Mouse (Mus musculus) hindbrain, embryonic 16.5 days (tissue): ENCODE measurements at regions not wholly inside any gene's neighbourhood (a gene's known extent, or its start where the extent isn't known, plus 50 kb on each side); places are given as distances from the start of the nearest gene placed in this dataset.
"Not testable (repeated sequence)": the region's sequence is repeated elsewhere in the genome, so short reads cannot be mapped to it uniquely, and the experiment has no call there.

Experiments
- ATAC-seq: fragments of 200-750 bp; cut with Nextera tagmentation; 2 replicates; pipeline ENCODE4 v1.8.0; 2017; ENCODE audit warnings: moderate TSS enrichment, moderate library complexity
- H3K27ac ChIP-seq: fragments of 300-500 bp; sonication (generic); 2 replicates; pipeline ENCODE4 v1.5.1; 2014; ENCODE audit warnings: low read depth, mild to moderate bottlenecking, control low read depth, low read length, moderate library complexity
- H3K27me3 ChIP-seq: fragments of 300-500 bp; sonication (generic); replicated peaks from 2 replicates; pipeline ENCODE4 v1.6.1; 2014; ENCODE audit warnings: low read length; ENCODE audit not compliant: control insufficient read depth, insufficient read depth
- H3K36me3 ChIP-seq: fragments of 300-500 bp; sonication (generic); 2 replicates; pipeline ENCODE4 v1.6.1; 2014; ENCODE audit warnings: mild to moderate bottlenecking, low read length, moderate library complexity, mixed read lengths; ENCODE audit not compliant: control insufficient read depth, insufficient read depth
- H3K4me1 ChIP-seq: fragments of 300-500 bp; sonication (generic); 2 replicates; pipeline ENCODE4 v1.6.1; 2014; ENCODE audit warnings: low read depth, low read length; ENCODE audit not compliant: control insufficient read depth, insufficient read depth
- H3K4me2 ChIP-seq: fragments of 300-500 bp; sonication (generic); 2 replicates; pipeline ENCODE4 v1.6.1; 2014; ENCODE audit warnings: mild to moderate bottlenecking, low read length, control low read depth, moderate library complexity
- H3K4me3 ChIP-seq: fragments of 300-500 bp; sonication (generic); 2 replicates; pipeline ENCODE4 v1.5.1; 2014; ENCODE audit warnings: mild to moderate bottlenecking, low read length, control low read depth, moderate library complexity
- H3K9ac ChIP-seq: fragments of 300-500 bp; sonication (generic); 2 replicates; pipeline ENCODE4 v1.6.1; 2014; ENCODE audit warnings: low read depth, mild to moderate bottlenecking, control low read depth, low read length, moderate library complexity
- H3K9me3 ChIP-seq: fragments of 300-500 bp; sonication (generic); 2 replicates; pipeline ENCODE4 v1.6.1; 2014; ENCODE audit warnings: mild to moderate bottlenecking, low read length, moderate library complexity; ENCODE audit not compliant: control insufficient read depth
- WGBS: fragments of 180-500 bp; shearing (Covaris S2); extraction: QIAGEN DNeasy Blood & Tissue Kit; methylation state at CpG from one replicate; pipeline ENCODE4 v1.1.7; 2014; 5-methylcytosine and 5-hydroxymethylcytosine counted together

GRCm38 (mm10) chr15:59721018-59721417, 295.4 kb downstream of the 4933412E24Rik start:
- WGBS, result 81% methylated on average over 6 of the region's 6 CpGs

DNA sequence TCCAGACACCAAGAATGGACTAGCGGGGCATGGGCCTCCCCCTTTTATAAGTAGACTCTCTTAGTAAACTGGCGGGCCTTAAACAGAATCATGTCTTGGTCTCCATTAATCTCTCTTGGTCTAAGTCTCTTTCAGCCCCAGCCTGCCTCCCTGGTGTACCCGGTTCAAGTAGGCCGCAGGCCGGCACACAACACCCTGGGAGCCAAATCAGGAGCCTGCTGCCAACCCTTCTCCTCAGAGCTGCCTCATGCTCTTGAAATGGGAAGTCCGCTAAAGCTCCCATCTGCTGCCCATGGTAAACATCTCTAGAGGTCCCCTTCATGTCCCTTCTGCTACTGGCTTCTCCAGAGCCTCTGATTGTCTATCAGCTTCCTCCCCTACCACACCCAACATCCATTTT, 296.3 kb downstream of the 4933412E24Rik start:
- no peak overlapping the region for H3K4me3 ChIP-seq
- H3K4me1 ChIP-seq, result no peaks in the 10 kb centered on the region
- WGBS, result 93% methylated on average over 6 of the region's 6 CpGs
- H3K9ac ChIP-seq, result no peak overlapping the region
- no peak overlapping the region for H3K4me2 ChIP-seq
- H3K9me3 ChIP-seq, result no peaks in the 10 kb centered on the region
- H3K36me3 ChIP-seq, result no peaks in the 10 kb centered on the region
- no peaks in the 10 kb centered on the region for H3K27me3 ChIP-seq
- H3K27ac ChIP-seq, result no peak overlapping the region
- ATAC-seq, result no peak

More at GRCm38 (mm10) chr15:59721018-59721417, 295.4 kb downstream of the 4933412E24Rik start:
- Histone ChIP-seq H3K4me3 (no peak overlapping the region), H3K36me3 (no peaks in the 10 kb centered on the region), H3K4me1 (no peaks in the 10 kb centered on the region), H3K9ac (no peak overlapping the region), H3K9me3 (no peaks in the 10 kb centered on the region), H3K27ac (no peak overlapping the region), H3K27me3 (no peaks in the 10 kb centered on the region), H3K4me2 (no peak overlapping the region)
- ATAC-seq, result no peak

DNA sequence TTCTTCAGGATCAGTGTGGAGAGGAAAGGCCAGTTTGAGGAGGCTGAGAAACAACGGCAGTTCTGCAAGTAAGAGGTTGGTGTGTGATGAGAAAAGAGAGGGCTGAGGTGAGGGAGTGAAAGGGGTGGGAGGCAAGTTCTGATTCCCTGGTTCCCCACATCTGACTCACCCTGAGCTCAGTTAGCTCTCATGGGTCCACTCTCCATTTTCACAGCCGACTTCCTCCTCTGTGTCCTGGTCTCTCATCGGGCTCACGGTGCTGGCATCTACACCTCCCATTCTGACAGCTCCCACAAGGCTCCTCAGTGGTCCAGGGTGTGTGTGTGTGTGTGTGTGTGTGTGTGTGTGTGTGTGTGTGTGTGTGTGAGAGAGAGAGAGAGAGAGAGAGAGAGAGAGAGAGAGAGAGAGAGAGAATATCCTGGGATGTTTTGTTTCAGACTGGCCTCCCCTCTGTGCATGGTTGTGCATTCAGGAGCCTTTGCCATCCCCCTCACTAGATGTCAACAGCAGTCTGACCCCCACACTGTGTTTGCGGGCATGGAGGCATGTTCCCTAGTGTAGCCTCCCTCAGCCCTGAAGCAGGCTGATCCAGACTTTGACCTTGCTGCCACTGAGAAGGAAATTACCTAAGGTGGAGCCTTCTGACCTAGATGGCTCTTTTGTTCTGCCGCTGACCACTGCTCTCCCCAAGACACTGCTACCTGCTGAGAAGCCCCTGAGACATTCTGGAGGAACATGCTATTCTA, 296.9 kb downstream of the 4933412E24Rik start:
- not testable (repeated sequence) for H3K9me3 ChIP-seq, ATAC-seq, H3K27ac ChIP-seq, H3K27me3 ChIP-seq, H3K4me3 ChIP-seq, H3K4me2 ChIP-seq, H3K36me3 ChIP-seq, H3K4me1 ChIP-seq, H3K9ac ChIP-seq
- WGBS, result 84% methylated on average over 6 of the region's 6 CpGs

- Histone ChIP-seq H3K9ac (no peak overlapping the region), H3K4me3 (no peak overlapping the region), H3K4me2 (no peak overlapping the region), H3K27ac (no peak overlapping the region), H3K27me3 (no peaks in the 10 kb centered on the region), H3K9me3 (no peaks in the 10 kb centered on the region), H3K36me3 (no peaks in the 10 kb centered on the region), H3K4me1 (no peaks in the 10 kb centered on the region)
- no peak for ATAC-seq
- WGBS, result 70% methylated on average over 6 of the region's 6 CpGs
Measured at GRCm38 (mm10) chr15:59716872-59717271, 299.5 kb downstream of the 4933412E24Rik start.

DNA sequence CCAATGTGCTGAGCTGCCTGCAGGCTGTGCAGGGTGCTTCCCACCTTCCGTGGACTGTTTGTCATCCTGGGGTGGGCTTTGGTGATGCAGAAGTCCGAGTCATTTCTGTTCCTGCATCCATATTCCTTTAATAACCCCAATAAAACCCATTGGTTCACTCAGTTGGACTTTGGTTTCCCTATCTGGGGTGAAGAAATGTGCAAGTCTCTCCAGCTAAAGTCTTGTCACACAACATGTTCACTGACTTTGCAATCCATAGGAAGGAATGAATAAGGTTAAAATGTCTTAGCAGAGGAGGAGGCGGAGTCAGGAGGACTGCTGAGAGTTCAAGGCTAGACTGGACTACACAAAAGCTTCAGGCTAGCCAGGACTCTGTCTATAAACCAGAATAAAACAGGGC, 300.5 kb downstream of the 4933412E24Rik start:
- Histone ChIP-seq H3K9me3 (no peaks in the 10 kb centered on the region), H3K4me3 (no peak overlapping the region), H3K27me3 (no peaks in the 10 kb centered on the region), H3K36me3 (no peaks in the 10 kb centered on the region), H3K9ac (no peak overlapping the region), H3K27ac (no peak overlapping the region), H3K4me2 (no peak overlapping the region), H3K4me1 (no peaks in the 10 kb centered on the region)
- no peak for ATAC-seq
- WGBS, result 83% methylated on average over 3 of the region's 3 CpGs

- 76% methylated on average over 8 of the region's 8 CpGs for WGBS
Measured at GRCm38 (mm10) chr15:59713965-59714739, 302.3 kb downstream of the 4933412E24Rik start.

GRCm38 (mm10) chr15:59712077-59712752, 304.2 kb downstream of the 4933412E24Rik start:
- H3K4me1 ChIP-seq, result no peaks in the 10 kb centered on the region
- no peaks in the 10 kb centered on the region for H3K9me3 ChIP-seq
- H3K27me3 ChIP-seq, result no peaks in the 10 kb centered on the region
- H3K27ac ChIP-seq, result no peak overlapping the region
- H3K4me2 ChIP-seq, result no peak overlapping the region
- no peak for ATAC-seq
- no peak overlapping the region for H3K4me3 ChIP-seq
- H3K9ac ChIP-seq, result no peak overlapping the region
- H3K36me3 ChIP-seq, result no peaks in the 10 kb centered on the region
- 87% methylated on average over 5 of the region's 5 CpGs for WGBS

More at GRCm38 (mm10) chr15:59713965-59714739, 302.3 kb downstream of the 4933412E24Rik start:
- H3K9me3 ChIP-seq, result no peaks in the 10 kb centered on the region
- H3K4me1 ChIP-seq, result no peaks in the 10 kb centered on the region
- H3K27me3 ChIP-seq, result no peaks in the 10 kb centered on the region
- no peak overlapping the region for H3K9ac ChIP-seq
- no peaks in the 10 kb centered on the region for H3K36me3 ChIP-seq
- H3K4me2 ChIP-seq, result no peak overlapping the region
- no peak for ATAC-seq
- H3K27ac ChIP-seq, result no peak overlapping the region
- H3K4me3 ChIP-seq, result no peak overlapping the region

- H3K4me3 ChIP-seq, result no peak overlapping the region
- H3K27me3 ChIP-seq, result no peaks in the 10 kb centered on the region
- no peak overlapping the region for H3K27ac ChIP-seq
- H3K9ac ChIP-seq, result no peak overlapping the region
- ATAC-seq, result no peak
- H3K4me2 ChIP-seq, result no peak overlapping the region
- H3K36me3 ChIP-seq, result no peaks in the 10 kb centered on the region
- 94% methylated on average over 2 of the region's 2 CpGs for WGBS
- no peaks in the 10 kb centered on the region for H3K9me3 ChIP-seq
- no peaks in the 10 kb centered on the region for H3K4me1 ChIP-seq
Measured at GRCm38 (mm10) chr15:59709925-59710324, 306.5 kb downstream of the 4933412E24Rik start.

DNA sequence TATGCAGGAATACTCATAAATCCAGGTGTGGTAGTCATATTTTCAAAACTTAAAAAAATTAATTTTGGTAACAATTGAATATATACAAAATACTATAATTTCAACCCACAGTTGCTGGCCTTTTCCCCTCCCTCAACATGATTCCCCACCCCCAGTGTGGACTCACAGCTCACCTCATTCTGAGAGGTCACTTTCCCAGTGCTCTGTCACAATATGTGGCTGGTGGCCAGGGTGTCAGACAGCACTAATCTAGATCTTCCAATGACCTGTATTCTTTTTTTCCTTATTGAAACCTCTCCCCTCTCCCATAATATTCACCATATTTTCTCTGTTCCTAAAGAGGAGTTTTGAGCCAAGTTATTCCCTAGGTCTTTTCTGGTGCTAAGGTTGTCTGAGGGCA, 308.0 kb downstream of the 4933412E24Rik start:
- H3K9me3 ChIP-seq, result no peaks in the 10 kb centered on the region
- H3K27ac ChIP-seq, result no peak overlapping the region
- H3K9ac ChIP-seq, result no peak overlapping the region
- no peak overlapping the region for H3K4me2 ChIP-seq
- no peaks in the 10 kb centered on the region for H3K36me3 ChIP-seq
- no peaks in the 10 kb centered on the region for H3K27me3 ChIP-seq
- no peak overlapping the region for H3K4me3 ChIP-seq
- ATAC-seq, result no peak
- no peaks in the 10 kb centered on the region for H3K4me1 ChIP-seq
